Mouse (Mus musculus) kidney, postnatal 0 days (tissue): ENCODE data around the gene Cd5l. TPM values are rescaled to one million over a fixed set of nuclear protein-coding genes. Genes with fewer than 3 reads are reported as not detected.

Experiments used
- ATAC-seq: fragments of 200-750 bp; cut with Nextera tagmentation; replicated peaks from 2 replicates; pipeline ENCODE4 v1.8.0; 2017; ENCODE audit warnings: low read depth, moderate number of reproducible peaks, moderate TSS enrichment, moderate library complexity; ENCODE audit not compliant: low FRiP score
- DNase-seq: peaks from one replicate; pipeline ENCODE4 v3.0.0-alpha.2; 2016; ENCODE audit warnings: low spot score
- H3K27ac ChIP-seq: fragments of 300-500 bp; sonication (generic); 2 replicates; pipeline ENCODE4 v1.5.1; 2014; ENCODE audit warnings: mild to moderate bottlenecking
- H3K27me3 ChIP-seq: fragments of 300-500 bp; sonication (generic); 2 replicates; pipeline ENCODE4 v1.6.1; 2014; ENCODE audit warnings: low read length, mixed read lengths; ENCODE audit not compliant: insufficient read depth
- H3K36me3 ChIP-seq: fragments of 300-500 bp; sonication (generic); 2 replicates; pipeline ENCODE4 v1.6.1; 2014; ENCODE audit warnings: low read length, mixed read lengths; ENCODE audit not compliant: insufficient read depth
- H3K4me1 ChIP-seq: fragments of 300-500 bp; sonication (generic); replicated peaks from 2 replicates; pipeline ENCODE4 v1.6.1; 2014; ENCODE audit warnings: antibody characterized with exemption, low read length, mixed read lengths; ENCODE audit not compliant: insufficient read depth
- H3K4me2 ChIP-seq: fragments of 300-500 bp; sonication (generic); 2 replicates; pipeline ENCODE4 v1.6.1; 2014; ENCODE audit warnings: mild to moderate bottlenecking, low read length, moderate library complexity, mixed read lengths
- H3K4me3 ChIP-seq: fragments of 300-500 bp; sonication (generic); replicated peaks from 2 replicates; pipeline ENCODE4 v1.5.1; 2014; ENCODE audit warnings: low read depth, low read length
- H3K9ac ChIP-seq: fragments of 300-500 bp; sonication (generic); 2 replicates; pipeline ENCODE4 v1.6.1; 2014; ENCODE audit warnings: low read depth, low read length
- H3K9me3 ChIP-seq: fragments of 300-500 bp; sonication (generic); replicated peaks from 2 replicates; pipeline ENCODE4 v1.6.1; 2016; ENCODE audit warnings: low read length, inconsistent platforms, mixed read lengths
- CTCF ChIP-seq: IDR thresholded peaks from 2 replicates; pipeline ENCODE4 v1.5.1; 2016; ENCODE audit warnings: antibody characterized with exemption, low read depth, mild to moderate bottlenecking, moderate library complexity
- WGBS: fragments of 180-500 bp; shearing (Covaris S2); extraction: QIAGEN DNeasy Blood & Tissue Kit; methylation state at CpG from one replicate; pipeline ENCODE4 v1.1.7; 2014; 5-methylcytosine and 5-hydroxymethylcytosine counted together
- polyA plus RNA-seq: library from polyadenylated mRNA; unstranded; fragments of >200 nt; fragmentation: Nextera tagmentation; extraction: Ambion mirVana; gene quantifications from 2 replicates; pipeline ENCODE4 v1.2.1, GENCODE M21; 2015

Cd5l gene
- polyA plus RNA-seq, 1 experiment from 2014 or later: 0.09 TPM

GRCm38 (mm10) chr3:87360466-87360865, 2.8 kb downstream of the Cd5l start:
- ATAC-seq (no peak), DNase-seq (no peak)
- 87% methylated on average over 6 of the region's 6 CpGs for WGBS
- no peak for TF ChIP-seq CTCF
- H3K4me1 ChIP-seq: no peaks in the 10 kb centered on the region
- H3K4me2 ChIP-seq: no peak overlapping the region
- no peaks in the 10 kb centered on the region for H3K9me3 ChIP-seq
- no peak overlapping the region for H3K27ac ChIP-seq
- no peaks in the 10 kb centered on the region for H3K27me3 ChIP-seq
- H3K36me3 ChIP-seq: no peaks in the 10 kb centered on the region
- H3K4me3 ChIP-seq: no peak overlapping the region
- no peak overlapping the region for H3K9ac ChIP-seq

- H3K9ac ChIP-seq: no peak overlapping the region
- ATAC-seq (no peak), DNase-seq (no peak)
- H3K4me3 ChIP-seq: no peak overlapping the region
- no peaks in the 10 kb centered on the region for H3K9me3 ChIP-seq
- WGBS: 91% methylated on average over 14 of the region's 14 CpGs
- H3K36me3 ChIP-seq: no peaks in the 10 kb centered on the region
- H3K27me3 ChIP-seq: no peaks in the 10 kb centered on the region
- no peaks in the 10 kb centered on the region for H3K4me1 ChIP-seq
- no peak for TF ChIP-seq CTCF
- H3K27ac ChIP-seq: no peak overlapping the region
- H3K4me2 ChIP-seq: no peak overlapping the region
These were observed 8.0 kb downstream of the Cd5l start for GRCm38 (mm10) chr3:87365691-87366090.

DNA sequence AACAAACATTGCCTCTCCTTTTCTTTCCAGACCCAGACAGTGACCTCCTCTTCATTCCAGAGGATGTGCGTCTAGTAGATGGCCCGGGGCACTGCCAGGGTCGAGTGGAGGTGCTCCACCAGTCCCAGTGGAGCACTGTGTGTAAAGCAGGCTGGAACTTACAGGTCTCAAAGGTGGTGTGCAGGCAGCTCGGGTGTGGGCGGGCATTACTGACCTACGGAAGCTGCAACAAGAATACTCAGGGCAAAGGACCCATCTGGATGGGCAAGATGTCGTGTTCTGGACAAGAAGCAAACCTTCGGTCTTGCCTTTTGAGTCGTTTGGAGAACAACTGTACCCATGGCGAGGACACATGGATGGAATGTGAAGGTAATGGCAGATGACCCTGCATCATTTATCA, 9.8 kb downstream of the Cd5l start:
- DNase-seq: no peak
- H3K36me3 ChIP-seq: no peaks in the 10 kb centered on the region
- H3K27me3 ChIP-seq: no peaks in the 10 kb centered on the region
- WGBS: 79% methylated on average over 10 of the region's 10 CpGs
- no peak overlapping the region for H3K4me3 ChIP-seq
- no peak for TF ChIP-seq CTCF
- no peak overlapping the region for H3K27ac ChIP-seq
- no peak for ATAC-seq
- H3K4me1 ChIP-seq: no peaks in the 10 kb centered on the region
- H3K9ac ChIP-seq: no peak overlapping the region
- no peaks in the 10 kb centered on the region for H3K9me3 ChIP-seq
- H3K4me2 ChIP-seq: no peak overlapping the region

DNA sequence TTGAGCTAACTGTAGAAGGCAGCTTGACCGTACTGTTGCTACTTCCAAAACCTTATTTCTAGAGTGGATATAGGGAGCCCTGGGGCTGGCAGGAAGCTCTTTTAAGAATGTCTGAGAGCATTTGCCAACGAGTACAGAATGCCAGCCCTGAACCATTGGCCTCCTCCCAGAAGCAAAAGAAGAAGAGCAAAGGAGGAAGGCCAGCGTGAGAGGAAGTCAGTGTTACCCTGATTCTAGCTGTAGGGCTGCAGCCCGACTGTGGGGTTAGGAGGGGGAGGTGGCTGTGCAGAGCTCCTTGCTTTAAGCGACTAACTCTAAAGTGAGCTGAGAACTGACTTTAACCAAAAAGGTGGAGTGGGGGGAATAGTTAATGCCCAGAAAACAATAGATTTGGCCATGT, 11.5 kb downstream of the Cd5l start:
- Histone ChIP-seq H3K4me1 (no peaks in the 10 kb centered on the region), H3K9me3 (no peaks in the 10 kb centered on the region), H3K36me3 (no peaks in the 10 kb centered on the region), H3K9ac (no peak overlapping the region), H3K4me3 (no peak overlapping the region), H3K4me2 (no peak overlapping the region), H3K27ac (no peak overlapping the region), H3K27me3 (no peaks in the 10 kb centered on the region)
- TF ChIP-seq CTCF: no peak
- no peak for ATAC-seq
- no peak for DNase-seq
- 68% methylated on average over 5 of the region's 5 CpGs for WGBS

- H3K4me2 ChIP-seq: no peak within 1 kb of the TSS
These were observed 18.8 kb downstream of the Cd5l start, which contains the start of gene Fcrl1 for GRCm38 (mm10) chr3:87376195-87377165. TSS of gene Fcrl1 (plus strand) at chr3:87376387.

GRCm38 (mm10) chr3:87377228-87377627, 19.5 kb downstream of the Cd5l start:
- 0 out of 2 replicates have a peak, but pooled peaks cover 4% of the 10 kb centered on the region for H3K4me1 ChIP-seq
- WGBS: 54% methylated on average over 3 of the region's 3 CpGs
- H3K36me3 ChIP-seq: no peaks in the 10 kb centered on the region
- no peak overlapping the region for H3K9ac ChIP-seq
- ATAC-seq: 0 out of 2 replicates have a peak, but pooled peaks have one; percentile 36
- no peak overlapping the region for H3K4me2 ChIP-seq
- DNase-seq: peak; percentile 12
- no peaks in the 10 kb centered on the region for H3K9me3 ChIP-seq
- H3K4me3 ChIP-seq: no peak overlapping the region
- H3K27me3 ChIP-seq: no peaks in the 10 kb centered on the region
- no peak for TF ChIP-seq CTCF
- no peak overlapping the region for H3K27ac ChIP-seq

More at GRCm38 (mm10) chr3:87376195-87377165, 18.8 kb downstream of the Cd5l start, which contains the start of gene Fcrl1:
- Histone ChIP-seq H3K27ac (no peak within 1 kb of the TSS), H3K4me1 (0 out of 2 replicates have a peak, but pooled peaks cover 4% of the 10 kb centered on the region), H3K9ac (no peak within 1 kb of the TSS), H3K4me3 (no peak within 1 kb of the TSS), H3K27me3 (no peaks in the 10 kb centered on the region), H3K9me3 (no peaks in the 10 kb centered on the region), H3K36me3 (no peaks in the 10 kb centered on the region)
- no peak for ATAC-seq
- no peak for TF ChIP-seq CTCF
- DNase-seq: no peak
- WGBS: 81% methylated on average over 18 of the region's 18 CpGs
